Mouse (Mus musculus) hindbrain, postnatal 0 days (tissue): Measurements from ENCODE around the gene 2310034G01Rik. TPM values are rescaled to one million over a fixed set of nuclear protein-coding genes. Genes with fewer than 3 reads are reported as not detected.

ENCODE experiments used
- ATAC-seq: fragments of 200-750 bp; cut with Nextera tagmentation; 2 replicates; pipeline ENCODE4 v1.8.0; 2017; ENCODE audit warnings: mild to moderate bottlenecking, moderate TSS enrichment, moderate library complexity
- DNase-seq: peaks from one replicate; pipeline ENCODE4 v3.0.0-alpha.2; 2015; ENCODE audit warnings: low spot score
- H3K27ac ChIP-seq: fragments of 300-500 bp; sonication (generic); 2 replicates; pipeline ENCODE4 v1.5.1; 2014; ENCODE audit warnings: mild to moderate bottlenecking
- H3K27me3 ChIP-seq: fragments of 300-500 bp; sonication (generic); 2 replicates; pipeline ENCODE4 v1.6.1; 2014; ENCODE audit warnings: low read length, mixed read lengths; ENCODE audit not compliant: insufficient read depth
- H3K36me3 ChIP-seq: fragments of 300-500 bp; sonication (generic); 2 replicates; pipeline ENCODE4 v1.6.1; 2014; ENCODE audit warnings: low read length, mixed read lengths; ENCODE audit not compliant: insufficient read depth
- H3K4me1 ChIP-seq: fragments of 300-500 bp; sonication (generic); 2 replicates; pipeline ENCODE4 v1.6.1; 2014; ENCODE audit warnings: antibody characterized with exemption, low read length, mixed read lengths; ENCODE audit not compliant: insufficient read depth
- H3K4me2 ChIP-seq: fragments of 300-500 bp; sonication (generic); 2 replicates; pipeline ENCODE4 v1.6.1; 2014; ENCODE audit warnings: low read depth, mild to moderate bottlenecking, low read length, moderate library complexity, mixed read lengths
- H3K4me3 ChIP-seq: fragments of 300-500 bp; sonication (generic); 2 replicates; pipeline ENCODE4 v1.5.1; 2014; ENCODE audit warnings: low read length
- H3K9ac ChIP-seq: fragments of 300-500 bp; sonication (generic); replicated peaks from 2 replicates; pipeline ENCODE4 v1.6.1; 2014; ENCODE audit warnings: mild to moderate bottlenecking, low read length, moderate library complexity, mixed read lengths
- H3K9me3 ChIP-seq: fragments of 300-500 bp; sonication (generic); 2 replicates; pipeline ENCODE4 v1.6.1; 2016; ENCODE audit warnings: low read length, mixed read lengths
- CTCF ChIP-seq: IDR thresholded peaks from 2 replicates; pipeline ENCODE4 v1.5.1; 2016; ENCODE audit warnings: antibody characterized with exemption, control low read depth, low read depth
- WGBS: fragments of 180-500 bp; shearing (Covaris S2); extraction: QIAGEN DNeasy Blood & Tissue Kit; methylation state at CpG from one replicate; pipeline ENCODE4 v1.1.7; 2014; 5-methylcytosine and 5-hydroxymethylcytosine counted together
- polyA plus RNA-seq: library from polyadenylated mRNA; unstranded; fragments of >200 nt; fragmentation: Nextera tagmentation; extraction: Ambion mirVana; gene quantifications from 2 replicates; pipeline ENCODE4 v1.2.1, GENCODE M21; 2015
- total RNA-seq: library from RNA; depleted of rRNA; stranded (reverse); fragments of >200 nt; gene quantifications from 2 replicates; pipeline ENCODE4 v1.2.3, GENCODE M21; 2014

The 2310034G01Rik gene
- total and polyA plus RNA-seq, 2 experiments from 2014 or later: 0.89 to 1.7 TPM

DNA sequence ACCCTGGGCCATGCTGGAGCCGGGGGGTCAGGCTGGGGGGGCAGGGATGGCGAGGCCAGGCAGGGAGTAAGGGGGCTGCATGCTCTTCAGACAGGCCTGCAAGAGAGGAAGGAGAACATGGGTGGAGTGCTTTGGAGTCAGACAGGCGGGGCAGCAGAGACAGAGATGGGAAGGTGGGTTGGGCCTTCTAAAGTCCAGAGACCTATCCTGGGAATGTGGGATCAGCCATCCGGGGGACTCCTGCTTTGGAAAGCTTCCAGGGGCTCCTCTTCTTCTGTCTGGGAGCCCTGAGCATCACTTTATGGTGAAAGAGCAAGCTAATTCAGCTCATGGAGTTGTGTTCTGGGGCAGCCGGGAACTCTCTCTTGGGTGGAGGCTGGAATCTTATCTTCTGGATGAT is 25.2 kb downstream of the 2310034G01Rik start:
- ATAC-seq: no peak
- Histone ChIP-seq H3K9me3 (no peaks in the 10 kb centered on the region), H3K4me1 (peaks cover 26% of the 10 kb centered on the region), H3K27ac (no peak overlapping the region), H3K4me2 (peak overlapping the region; percentile 91), H3K9ac (no peak overlapping the region), H3K27me3 (no peaks in the 10 kb centered on the region), H3K4me3 (peak overlapping the region; percentile 59; the same call in 1 of the 2 replicates), H3K36me3 (no peaks in the 10 kb centered on the region)
- no peak for DNase-seq
- 77% methylated on average over 5 of the region's 5 CpGs for WGBS
- TF ChIP-seq CTCF: no peak

DNA sequence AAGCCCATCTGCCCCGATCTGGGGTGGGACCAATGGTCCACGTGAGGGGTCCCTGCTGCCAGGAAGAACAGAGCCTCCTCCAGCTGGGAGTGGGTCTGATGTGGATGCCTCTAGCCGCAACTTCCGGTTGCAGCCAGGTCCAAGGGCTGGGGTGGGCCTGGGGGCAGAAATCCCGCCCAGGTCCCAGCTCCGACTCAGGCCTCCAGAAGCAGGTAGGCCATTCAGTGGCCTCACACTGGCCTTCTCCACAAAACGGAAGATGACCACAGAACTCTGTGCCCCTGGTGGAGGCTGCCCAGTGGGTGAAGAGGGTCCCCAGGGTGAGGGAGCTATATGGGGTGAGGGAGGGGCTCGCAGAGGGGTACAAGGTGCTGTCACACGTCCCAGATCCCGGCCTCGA is 25.7 kb downstream of the 2310034G01Rik start:
- Histone ChIP-seq H3K27ac (no peak overlapping the region), H3K9me3 (no peaks in the 10 kb centered on the region), H3K27me3 (no peaks in the 10 kb centered on the region), H3K4me1 (peaks cover 26% of the 10 kb centered on the region), H3K4me2 (no peak overlapping the region; the same call in 1 of the 2 replicates), H3K36me3 (no peaks in the 10 kb centered on the region), H3K4me3 (no peak overlapping the region), H3K9ac (no peak overlapping the region)
- WGBS: 86% methylated on average over 11 of the region's 11 CpGs
- ATAC-seq (no peak), DNase-seq (no peak)
- no peak for TF ChIP-seq CTCF

DNA sequence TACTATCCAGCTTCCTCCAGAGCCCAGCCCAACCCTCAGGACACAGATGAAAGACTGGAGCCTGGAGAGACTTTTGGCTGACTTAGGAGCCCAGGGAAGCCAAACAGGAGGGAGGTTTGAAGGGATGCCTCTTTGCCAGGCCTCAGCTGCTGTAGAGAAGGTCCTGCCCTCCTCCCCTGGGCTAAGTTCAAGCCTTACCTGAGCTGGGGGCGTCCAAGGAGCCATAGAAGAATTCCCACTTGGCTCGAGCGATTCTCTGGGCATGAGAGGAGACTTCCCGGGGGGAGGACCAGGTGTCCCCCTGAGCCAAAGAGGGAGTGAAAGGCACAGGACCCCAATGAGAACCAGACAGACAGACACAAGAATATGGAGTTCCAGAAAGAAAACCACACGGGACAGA is 26.4 kb downstream of the 2310034G01Rik start:
- H3K27ac ChIP-seq: no peak overlapping the region
- H3K27me3 ChIP-seq: no peaks in the 10 kb centered on the region
- WGBS: 81% methylated on average over 5 of the region's 5 CpGs
- TF ChIP-seq CTCF: no peak
- DNase-seq: no peak
- H3K9me3 ChIP-seq: no peaks in the 10 kb centered on the region
- H3K4me2 ChIP-seq: no peak overlapping the region
- H3K9ac ChIP-seq: no peak overlapping the region
- H3K4me1 ChIP-seq: peaks cover 28% of the 10 kb centered on the region
- ATAC-seq: no peak
- H3K4me3 ChIP-seq: no peak overlapping the region
- H3K36me3 ChIP-seq: no peaks in the 10 kb centered on the region

DNA sequence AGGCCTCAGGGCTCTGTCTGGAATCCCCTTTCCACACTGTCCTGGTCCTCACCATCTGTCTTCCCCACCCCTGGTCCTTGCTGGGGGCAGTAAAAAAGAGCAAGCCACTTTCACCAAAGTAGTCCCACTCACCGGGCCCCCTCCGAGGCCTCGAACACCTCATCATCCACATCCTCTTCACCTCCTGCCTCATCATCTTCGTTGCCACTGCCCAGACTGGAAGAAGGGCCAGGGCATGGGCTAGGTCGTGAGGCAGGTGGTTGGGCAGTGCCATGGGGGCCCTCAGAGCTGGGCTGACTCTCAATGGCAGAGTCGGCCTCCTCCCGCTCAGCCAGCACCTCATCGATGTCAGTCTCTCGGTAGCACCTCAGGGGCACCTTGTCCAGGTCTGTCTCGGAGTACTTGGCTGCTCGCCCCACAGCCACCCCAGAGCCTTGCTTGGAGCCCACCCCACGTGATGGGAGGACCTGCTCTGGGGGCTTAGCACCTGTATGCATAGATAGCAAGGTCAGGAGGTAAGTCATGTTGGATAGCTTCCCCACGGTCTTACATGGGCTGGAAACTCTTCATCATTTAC is 27.0 kb downstream of the 2310034G01Rik start:
- H3K4me1 ChIP-seq: peaks cover 32% of the 10 kb centered on the region
- no peaks in the 10 kb centered on the region for H3K27me3 ChIP-seq

DNA sequence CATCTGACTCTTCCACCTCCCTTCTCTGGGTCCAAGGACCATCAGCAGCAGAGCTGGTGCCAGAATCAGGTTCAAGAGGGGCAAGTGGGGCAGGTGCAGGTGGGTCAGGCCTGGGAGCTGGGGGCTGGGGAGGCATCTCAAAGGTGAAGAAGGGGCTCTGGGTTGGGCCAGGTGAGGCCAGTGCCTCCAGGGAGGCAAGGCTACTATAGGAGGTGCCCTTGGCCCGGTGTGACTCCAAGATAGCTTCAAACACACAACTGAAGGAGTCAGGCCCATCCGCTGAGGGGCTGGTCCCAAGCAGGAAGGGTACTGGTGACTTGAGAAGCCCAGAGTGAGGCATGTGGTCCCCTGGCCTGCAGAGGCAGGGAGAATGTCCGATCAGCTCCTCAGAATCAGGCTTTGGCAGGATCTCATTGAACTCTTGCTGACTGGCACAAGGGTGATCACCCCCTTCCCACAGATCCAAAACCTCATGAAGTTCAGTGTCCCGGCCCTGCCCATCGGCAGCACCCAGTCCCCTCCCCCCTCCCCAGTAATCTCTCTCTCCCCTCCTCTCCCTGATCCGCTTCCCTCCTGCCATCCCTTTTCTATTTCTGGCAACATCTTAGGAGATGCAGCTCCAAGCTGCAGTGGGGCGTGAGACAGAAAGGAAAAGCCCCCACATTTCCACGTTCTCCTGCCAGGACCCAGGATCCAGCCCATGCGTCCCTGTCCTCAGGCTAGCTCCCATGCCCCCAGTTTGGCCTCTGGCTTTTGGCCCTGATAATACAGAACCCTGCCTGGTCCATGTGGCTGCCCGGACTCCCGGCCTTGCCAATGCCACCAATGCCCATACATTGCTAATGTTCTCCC is 27.7 kb downstream of the 2310034G01Rik start:
- DNase-seq (no peak), ATAC-seq (no peak)
- no peak overlapping the region for H3K4me3 ChIP-seq
- H3K4me2 ChIP-seq: peak overlapping the region; percentile 8; the same call in 1 of the 2 replicates
- WGBS: 43% methylated on average over 11 of the region's 11 CpGs
- no peaks in the 10 kb centered on the region for H3K9me3 ChIP-seq
- H3K27ac ChIP-seq: peak overlapping the region; percentile 62; the same call in 1 of the 2 replicates
- peaks cover 27% of the 10 kb centered on the region for H3K4me1 ChIP-seq
- H3K27me3 ChIP-seq: no peaks in the 10 kb centered on the region
- H3K36me3 ChIP-seq: no peaks in the 10 kb centered on the region
- TF ChIP-seq CTCF: no peak
- peak overlapping the region; percentile 9; the same call in 1 of the 2 replicates for H3K9ac ChIP-seq

More for the DNA sequence above, 27.0 kb downstream of the 2310034G01Rik start:
- 0 out of 2 replicates have a peak overlapping the region, but pooled peaks have one; percentile 9 for H3K9ac ChIP-seq
- DNase-seq (no peak), ATAC-seq (no peak)
- no peaks in the 10 kb centered on the region for H3K36me3 ChIP-seq
- no peak overlapping the region for H3K4me3 ChIP-seq
- no peak overlapping the region for H3K27ac ChIP-seq
- H3K4me2 ChIP-seq: no peak overlapping the region
- 76% methylated on average over 13 of the region's 13 CpGs for WGBS
- no peak for TF ChIP-seq CTCF
- H3K9me3 ChIP-seq: no peaks in the 10 kb centered on the region

DNA sequence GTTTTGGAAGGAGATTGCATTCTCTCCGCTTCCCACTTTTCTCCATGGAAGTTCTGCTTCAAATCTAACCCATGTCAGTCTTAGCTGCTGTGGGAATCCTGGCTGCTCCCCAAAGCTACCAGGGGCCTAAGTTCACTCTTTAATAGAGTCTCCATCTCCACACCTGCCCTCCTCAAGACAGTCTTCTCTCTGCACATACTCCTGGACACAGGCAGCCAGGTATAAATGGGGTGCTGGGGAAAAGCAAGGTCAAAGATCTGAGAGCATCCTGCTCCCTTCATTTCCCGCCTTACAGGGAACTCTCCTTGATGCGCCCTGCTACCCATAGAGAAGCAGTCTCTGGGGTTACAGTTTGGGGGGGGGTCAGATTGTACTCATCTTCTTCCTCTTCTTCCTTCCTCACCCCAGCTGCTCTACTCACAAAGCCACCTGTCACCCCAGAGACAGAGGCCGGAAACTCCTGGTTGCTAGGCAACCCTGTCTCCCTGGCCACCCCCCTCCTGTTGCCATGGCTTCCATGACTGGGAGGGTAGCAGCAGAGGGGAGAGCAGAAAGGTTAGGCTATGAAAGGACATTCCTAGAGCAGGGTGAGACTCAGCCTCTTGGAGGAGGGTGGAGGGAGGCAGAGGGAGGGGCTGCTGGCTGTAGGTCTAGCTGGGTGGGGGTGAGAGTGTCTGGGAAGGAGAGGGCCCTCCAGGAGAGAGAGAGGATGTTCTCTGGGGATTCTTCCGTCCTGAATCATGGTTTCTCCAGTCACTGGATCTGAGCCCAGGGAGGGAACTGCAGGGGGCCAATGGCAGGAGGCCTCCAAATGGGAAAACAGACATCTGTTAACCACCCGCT is 28.8 kb downstream of the 2310034G01Rik start:
- peak; percentile 79 for DNase-seq
- Histone ChIP-seq H3K4me3 (no peak overlapping the region), H3K9me3 (no peaks in the 10 kb centered on the region), H3K27me3 (0 out of 2 replicates have a peak, but pooled peaks cover 4% of the 10 kb centered on the region), H3K4me2 (peak overlapping the region; percentile 33), H3K4me1 (peaks cover 26% of the 10 kb centered on the region), H3K36me3 (no peaks in the 10 kb centered on the region), H3K9ac (0 out of 2 replicates have a peak overlapping the region, but pooled peaks have one; percentile 9), H3K27ac (peak overlapping the region; percentile 62; the same call in 1 of the 2 replicates)
- 19% methylated on average over 6 of the region's 6 CpGs for WGBS
- TF ChIP-seq CTCF: no peak
- peak; percentile 57 for ATAC-seq
